Mouse (Mus musculus): Measurements from ENCODE around the gene Bcl2l13.

Bcl2l13 gene

DNA sequence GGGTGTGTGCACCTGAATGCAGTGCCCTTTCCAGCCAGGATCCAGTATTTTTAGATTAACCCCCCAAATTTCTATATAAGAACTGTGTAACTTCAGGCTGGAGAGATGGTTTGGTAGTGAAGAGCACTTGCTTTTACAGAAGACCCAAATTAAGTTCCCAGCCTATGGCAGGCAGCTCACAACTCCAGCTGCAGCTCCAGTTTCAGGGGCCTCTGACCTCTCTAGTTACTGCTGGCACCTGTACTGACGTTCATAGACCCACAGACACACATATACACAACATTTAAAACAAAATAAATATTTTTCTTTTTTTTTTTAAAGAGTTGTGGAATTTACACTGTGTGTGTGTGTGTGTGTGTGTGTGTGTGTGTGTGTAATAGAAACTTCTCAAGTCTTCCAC lies 93.4 kb downstream of the Bcl2l13 start:
- no peak for DNase-seq (ENCODE audit: low spot score in 2 of 2)

GRCm38 (mm10) chr6:120930450-120931306 lies 94.7 kb downstream of the Bcl2l13 start:
- DNase-seq (ENCODE audit: low spot score in 2 of 2), result no peak

- no peak for DNase-seq (ENCODE audit: low spot score in 2 of 2)
Observed at GRCm38 (mm10) chr6:120932597-120932996, 96.6 kb downstream of the Bcl2l13 start.

DNA sequence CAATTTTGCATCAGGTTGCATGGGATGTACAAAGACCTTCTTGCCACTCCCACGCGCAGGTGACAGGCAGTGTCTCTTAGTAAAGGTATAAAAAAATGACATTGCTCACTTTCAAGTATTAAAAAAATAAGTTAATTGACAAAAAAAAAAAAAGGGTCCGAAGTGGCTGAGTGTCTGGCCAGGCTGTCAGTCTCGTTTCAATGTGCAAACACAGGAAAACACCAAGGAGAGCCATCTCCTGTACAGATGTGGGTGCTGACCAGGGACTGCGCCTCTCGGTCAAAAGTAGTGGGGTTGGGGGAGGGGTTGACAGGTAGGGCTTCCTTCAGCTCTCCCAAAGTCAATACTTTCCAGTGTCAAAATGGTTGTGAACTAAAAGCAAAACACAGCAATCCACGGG lies 97.7 kb downstream of the Bcl2l13 start:
- DNase-seq (ENCODE audit: low spot score in 2 of 2), result no peak

GRCm38 (mm10) chr6:120934176-120934575 lies 98.2 kb downstream of the Bcl2l13 start:
- DNase-seq (ENCODE audit: low spot score in 2 of 2), result no peak

DNA sequence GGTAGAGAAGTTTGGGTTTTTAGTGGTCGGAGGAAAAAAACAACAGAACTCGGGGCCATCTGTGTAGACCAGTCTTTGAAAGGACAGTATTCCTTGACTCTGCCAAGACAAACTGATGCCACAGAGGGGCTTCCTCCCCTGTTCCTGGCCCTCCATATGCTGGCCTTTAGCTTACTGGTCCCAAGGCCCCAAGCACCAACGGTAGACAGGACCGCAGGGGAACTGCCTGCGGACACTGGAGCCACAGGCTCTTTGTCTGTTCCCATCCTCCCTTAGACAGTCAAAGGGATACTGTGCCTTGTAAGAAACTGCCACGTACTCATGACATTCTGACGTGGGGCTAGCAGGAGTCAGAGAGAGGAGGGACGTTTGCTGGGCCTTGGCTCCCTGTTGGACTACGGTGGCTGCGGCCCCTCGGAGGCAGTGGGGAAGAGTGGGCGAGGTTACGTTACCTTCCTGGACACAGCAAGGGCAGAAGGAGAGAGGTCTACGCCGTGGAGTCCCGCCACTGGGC lies 101.1 kb downstream of the Bcl2l13 start:
- no peak for DNase-seq (ENCODE audit: low spot score in 2 of 2)

- DNase-seq (ENCODE audit: low spot score in 2 of 2), result no peak
Observed at GRCm38 (mm10) chr6:120937999-120938608, 102.1 kb downstream of the Bcl2l13 start.

DNA sequence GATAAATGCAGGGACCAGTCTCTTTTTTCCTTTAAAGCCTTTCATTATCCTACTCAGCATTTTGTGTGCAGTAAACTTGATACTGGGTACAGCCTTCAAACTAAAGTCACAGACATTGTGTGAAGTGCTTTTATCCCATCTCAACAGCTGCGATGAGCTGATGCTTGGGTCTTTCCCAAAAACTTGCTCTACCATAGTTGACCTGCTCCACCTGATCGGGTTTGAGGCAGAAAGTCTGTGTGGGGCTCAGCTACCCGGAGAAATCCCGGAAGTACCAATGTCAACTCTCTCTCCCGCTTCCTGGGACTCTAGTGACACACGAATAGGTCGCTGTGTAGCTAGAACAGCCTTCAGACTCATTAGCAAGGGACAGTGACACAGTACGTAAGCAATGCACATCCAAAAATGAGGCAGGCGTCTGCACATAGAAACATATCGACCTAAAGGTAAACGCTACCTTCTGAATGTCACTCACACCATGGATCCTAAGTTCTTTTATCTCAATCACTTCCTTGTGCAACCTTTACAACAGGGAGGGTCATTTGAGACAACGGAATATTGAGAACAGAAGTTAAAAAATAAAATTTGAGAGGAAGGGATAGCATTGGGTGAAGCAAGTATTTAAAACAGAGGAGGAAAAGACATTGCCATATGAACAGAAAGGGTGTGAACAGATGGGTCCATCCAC lies 102.9 kb downstream of the Bcl2l13 start:
- DNase-seq (ENCODE audit: low spot score in 2 of 2), result no peak

DNA sequence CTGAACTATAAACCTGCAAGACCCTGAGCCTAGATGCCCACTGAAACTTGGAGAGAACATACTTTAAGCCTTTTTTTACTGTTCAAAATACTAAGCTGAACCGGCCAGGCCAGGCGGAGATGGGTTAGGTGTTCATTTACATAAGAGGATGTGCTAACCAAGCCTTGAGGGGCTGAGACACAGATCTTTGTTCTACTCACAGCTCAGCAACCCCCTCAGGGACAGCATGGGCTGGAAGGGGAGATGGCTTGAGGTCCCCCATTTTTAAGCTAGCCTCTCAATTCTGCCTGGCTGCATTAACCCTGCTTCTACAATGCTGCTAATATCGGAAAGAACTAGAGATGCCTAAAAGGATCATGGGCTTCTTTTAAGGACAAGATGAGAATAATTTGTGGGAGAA lies 103.8 kb downstream of the Bcl2l13 start:
- no peak for DNase-seq (ENCODE audit: low spot score in 2 of 2)

DNA sequence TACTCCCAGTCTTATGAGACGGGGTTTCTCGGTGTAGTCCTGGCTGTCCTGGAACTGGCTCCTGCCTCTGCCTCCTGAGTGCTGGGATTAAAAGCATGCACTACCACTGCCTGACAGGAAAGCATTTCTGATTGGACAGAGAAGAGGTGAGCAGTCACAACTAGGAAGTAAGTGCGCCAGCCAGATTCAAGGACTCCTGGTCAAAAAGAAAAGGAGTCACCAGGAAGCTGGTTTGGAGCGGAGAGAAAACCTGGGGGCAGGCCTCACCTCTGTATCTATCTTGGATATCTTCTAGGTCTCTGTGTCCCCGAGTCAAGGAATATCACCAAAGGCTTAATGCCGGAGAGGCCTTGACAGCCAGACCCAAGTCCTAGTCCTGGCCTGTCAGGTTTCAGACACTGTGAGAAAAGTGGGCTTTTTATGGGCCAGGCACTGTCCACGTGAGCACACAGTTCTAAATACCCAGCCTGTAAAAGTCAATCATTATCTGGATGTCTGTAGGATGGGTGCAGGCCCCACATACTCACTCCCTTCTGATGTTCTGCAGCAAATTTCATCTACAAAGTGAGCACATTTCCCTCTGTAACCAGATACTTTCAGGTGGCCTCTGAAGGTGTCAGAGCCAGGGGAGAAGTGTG lies 104.6 kb downstream of the Bcl2l13 start:
- no peak for DNase-seq (ENCODE audit: low spot score in 2 of 2)

GRCm38 (mm10) chr6:120941084-120941481 lies 105.1 kb downstream of the Bcl2l13 start:
- no peak for DNase-seq (ENCODE audit: low spot score in 2 of 2)

GRCm38 (mm10) chr6:120941575-120941974 lies 105.6 kb downstream of the Bcl2l13 start:
- DNase-seq (ENCODE audit: low spot score in 2 of 2), result no peak
